In genomic region chr1:167349815-167350596, GRCm38 (mm10) we compare ENCODE assay signal across 8 mouse cellular contexts. TPM values are rescaled to one million over a fixed set of nuclear protein-coding genes. Genes with fewer than 3 reads are reported as not detected.
DNase-seq lines count a peak whose midpoint lies in the region; ATAC-seq and TF ChIP-seq lines count a peak whose summit lies in the region.

Aldh9a1 (plus strand) TSS chr1:167349991.

- H3K4me1 ChIP-seq in forebrain, embryonic 10.5 days = peaks cover 20% of the 10 kb centered on the region
- peaks cover 4% of the 10 kb centered on the region; the same call in 1 of the 2 replicates for H3K4me1 ChIP-seq in heart, embryonic 15.5 days (replicated peaks)
- peaks cover 12% of the 10 kb centered on the region in 2 experiments for H3K4me1 ChIP-seq in liver, embryonic 14.5 days (replicated peaks; ENCODE audit: control insufficient read depth in 2 of 2, insufficient read depth in 2 of 2, low read length in 1 of 2)
- no peaks in the 10 kb centered on the region for H3K4me1 ChIP-seq in neural tube, embryonic 11.5 days (ENCODE audit: control insufficient read depth, insufficient read depth, low read length)
- H3K4me1 ChIP-seq in stomach, postnatal 0 days (replicated peaks; ENCODE audit: control insufficient read depth, insufficient read depth) = no peaks in the 10 kb centered on the region

- H3K9me3 ChIP-seq in forebrain, embryonic 10.5 days = no peaks in the 10 kb centered on the region
- no peaks in the 10 kb centered on the region for H3K9me3 ChIP-seq in heart, embryonic 15.5 days (replicated peaks)
- no peaks in the 10 kb centered on the region for H3K9me3 ChIP-seq in liver, embryonic 14.5 days (ENCODE audit: control insufficient read depth, low read length)
- H3K9me3 ChIP-seq in neural tube, embryonic 11.5 days (ENCODE audit: control insufficient read depth, low read length) = no peaks in the 10 kb centered on the region
- H3K9me3 ChIP-seq in stomach, postnatal 0 days (ENCODE audit: control insufficient read depth, low read length) = no peaks in the 10 kb centered on the region

- peak; percentile 34 for TF ChIP-seq EP300 in liver, embryonic 14.5 days (IDR thresholded peaks at IDR 0.05; ENCODE audit: low read depth)
- TF ChIP-seq EP300 in stomach, postnatal 0 days (optimal IDR thresholded peaks at IDR 0.05) = no peak

- H3K4me2 ChIP-seq in heart, embryonic 15.5 days = peak within 1 kb of the TSS; percentile 88
- peak within 1 kb of the TSS; percentile 99 for H3K4me2 ChIP-seq in liver, embryonic 14.5 days (ENCODE audit: low read depth)
- H3K4me2 ChIP-seq in neural tube, embryonic 11.5 days (ENCODE audit: low read depth) = peak within 1 kb of the TSS; percentile 60
- H3K4me2 ChIP-seq in stomach, postnatal 0 days (replicated peaks; ENCODE audit: low read depth) = peak within 1 kb of the TSS; percentile 90

- H3K27me3 ChIP-seq in forebrain, embryonic 10.5 days (ENCODE audit: poor library complexity, severe bottlenecking) = no peaks in the 10 kb centered on the region
- H3K27me3 ChIP-seq in heart, embryonic 15.5 days = no peaks in the 10 kb centered on the region
- no peaks in the 10 kb centered on the region for H3K27me3 ChIP-seq in liver, embryonic 14.5 days (ENCODE audit: control insufficient read depth, insufficient read depth, low read length)
- H3K27me3 ChIP-seq in neural tube, embryonic 11.5 days (ENCODE audit: control insufficient read depth, insufficient read depth, low read length) = no peaks in the 10 kb centered on the region
- no peaks in the 10 kb centered on the region for H3K27me3 ChIP-seq in stomach, postnatal 0 days (ENCODE audit: control insufficient read depth, insufficient read depth, low read length)

- no peak for TF ChIP-seq CTCF in liver, embryonic 14.5 days (IDR thresholded peaks at IDR 0.05; ENCODE audit: low read depth)
- no peak for TF ChIP-seq CTCF in stomach, postnatal 0 days (IDR thresholded peaks at IDR 0.05; ENCODE audit: low read depth)

- H3K27ac ChIP-seq in forebrain, embryonic 10.5 days = peak within 1 kb of the TSS; percentile 91
- H3K27ac ChIP-seq in heart, embryonic 15.5 days = peak within 1 kb of the TSS; percentile 80
- H3K27ac ChIP-seq in liver, embryonic 14.5 days = peak within 1 kb of the TSS; percentile 93
- peak within 1 kb of the TSS; percentile 58; the same call in 1 of the 2 replicates for H3K27ac ChIP-seq in neural tube, embryonic 11.5 days (ENCODE audit: low read depth, low read length)
- H3K27ac ChIP-seq in stomach, postnatal 0 days (replicated peaks) = peak within 1 kb of the TSS; percentile 93

- under 1% methylated on average over 55 of the region's 55 CpGs for WGBS in forebrain, embryonic 10.5 days
- WGBS in heart, embryonic 15.5 days = under 1% methylated on average over 55 of the region's 55 CpGs
- WGBS in liver, embryonic 14.5 days (ENCODE audit: insufficient replicate concordance) = under 1% methylated on average over 55 of the region's 55 CpGs
- under 1% methylated on average over 55 of the region's 55 CpGs for WGBS in neural tube, embryonic 11.5 days
- WGBS in stomach, postnatal 0 days = under 1% methylated on average over 53 of the region's 55 CpGs

- H3K9ac ChIP-seq in heart, embryonic 15.5 days = peak within 1 kb of the TSS; percentile 79
- peak within 1 kb of the TSS; percentile 88 for H3K9ac ChIP-seq in liver, embryonic 14.5 days (replicated peaks)
- peak within 1 kb of the TSS; percentile 59 for H3K9ac ChIP-seq in neural tube, embryonic 11.5 days (ENCODE audit: low read length)
- peak within 1 kb of the TSS; percentile 76 for H3K9ac ChIP-seq in stomach, postnatal 0 days (ENCODE audit: low read length)

- DNase-seq in CD8-positive naive resting alpha-beta T cell, adult 2 months (ENCODE audit: low read depth in 2 of 2, low spot score in 2 of 2) = peak; percentile 57 to 76
- DNase-seq in c-Kit-positive CD71-negative TER-119-negative erythroid progenitor cells, embryonic 14.5 days (ENCODE audit: low read depth) = peak; percentile 69
- peak; percentile 89 for DNase-seq in forebrain, embryonic 10.5 days (ENCODE audit: extremely low spot score, low spot score)
- DNase-seq in kidney, postnatal 25 days = peak; percentile 94 to 97
- DNase-seq in liver, embryonic 14.5 days (ENCODE audit: low read depth in 3 of 3, low spot score in 3 of 3) = peak; percentile 82 to 87 (median 83)
- DNase-seq in neural tube, embryonic 11.5 days (ENCODE audit: low spot score) = peak; percentile 89
- peak; percentile 94 for DNase-seq in stomach, postnatal 0 days (ENCODE audit: low spot score)

- peaks cover 18% of the 10 kb centered on the region for H3K36me3 ChIP-seq in forebrain, embryonic 10.5 days (replicated peaks)
- 0 out of 2 replicates have a peak, but pooled peaks cover 5% of the 10 kb centered on the region for H3K36me3 ChIP-seq in heart, embryonic 15.5 days
- H3K36me3 ChIP-seq in liver, embryonic 14.5 days (replicated peaks; ENCODE audit: control insufficient read depth, insufficient read depth, low read depth) = peaks cover 24% of the 10 kb centered on the region
- H3K36me3 ChIP-seq in neural tube, embryonic 11.5 days (ENCODE audit: control insufficient read depth, insufficient read depth, low read length) = 0 out of 2 replicates have a peak, but pooled peaks cover 3% of the 10 kb centered on the region
- H3K36me3 ChIP-seq in stomach, postnatal 0 days (ENCODE audit: control insufficient read depth, insufficient read depth, low read length) = peaks cover under 1% of the 10 kb centered on the region; the same call in 1 of the 2 replicates

- peak within 1 kb of the TSS; percentile 82 for H3K4me3 ChIP-seq in forebrain, embryonic 10.5 days
- peak within 1 kb of the TSS; percentile 80 for H3K4me3 ChIP-seq in heart, embryonic 15.5 days
- peak within 1 kb of the TSS; percentile 74 to 76 for H3K4me3 ChIP-seq in liver, embryonic 14.5 days (ENCODE audit: insufficient read depth in 1 of 2, low read depth in 2 of 2, low read length in 2 of 2)
- H3K4me3 ChIP-seq in neural tube, embryonic 11.5 days (ENCODE audit: low read depth, low read length) = peak within 1 kb of the TSS; percentile 54
- peak within 1 kb of the TSS; percentile 60 for H3K4me3 ChIP-seq in stomach, postnatal 0 days (ENCODE audit: low read depth, low read length)

- peak; percentile 98 for ATAC-seq in heart, embryonic 15.5 days (replicated peaks; ENCODE audit: insufficient number of reproducible peaks, insufficient read depth, low FRiP score, low read depth)
- peak; percentile 96 for ATAC-seq in liver, embryonic 14.5 days (ENCODE audit: insufficient read depth)
- ATAC-seq in neural tube, embryonic 11.5 days (ENCODE audit: insufficient read depth, low FRiP score, low TSS enrichment) = peak; percentile 99
- ATAC-seq in stomach, postnatal 0 days (ENCODE audit: low FRiP score, low TSS enrichment) = peak; percentile 98

RNA-seq across cellular contexts. Expression of gene Aldh9a1, which starts in this region (rescaled TPM):
- polyA plus RNA-seq in forebrain, embryonic 10.5 days (2016; fragmentation: Nextera tagmentation; extraction: Ambion mirVana) = 52.5 and 53.6 TPM in 2 replicates
- polyA plus RNA-seq in heart, embryonic 15.5 days (2015; fragmentation: Nextera tagmentation; extraction: Ambion mirVana) = 25.3 and 35.4 TPM in 2 replicates
- polyA plus RNA-seq in liver, embryonic 14.5 days (2012; rRNA removed) = 21.9 and 28.1 TPM in 2 replicates
- 52.5 and 59.9 TPM in 2 replicates for polyA plus RNA-seq in liver, embryonic 14.5 days (2014; fragmentation: Nextera tagmentation; extraction: Ambion mirVana)
- polyA plus RNA-seq in neural tube, embryonic 11.5 days (2014; fragmentation: Nextera tagmentation; extraction: Ambion mirVana) = 36.0 and 36.4 TPM in 2 replicates
- 70.7 and 74.7 TPM in 2 replicates for polyA plus RNA-seq in stomach, postnatal 0 days (2015; fragmentation: Nextera tagmentation; extraction: Ambion mirVana)

Comparison
In these comparisons a context has a peak if more than half of its experiments do, and no peak if none do; other contexts are left out.
1. Peak in every context shown above with its lines: DNase-seq, ATAC-seq, H3K4me3 ChIP-seq and H3K27ac ChIP-seq.